Mouse (Mus musculus): ENCODE measurements at regions not wholly inside any gene's neighbourhood (a gene's known extent, or its start where the extent isn't known, plus 50 kb on each side); places are given as distances from the start of the nearest gene placed in this dataset.

- DNase-seq (ENCODE audit: low spot score in 2 of 2) = no peak
Measured at GRCm38 (mm10) chr5:35165459-35165858, 59.9 kb upstream of the Lrpap1 start.

GRCm38 (mm10) chr5:35162607-35163006 is 57.0 kb upstream of the Lrpap1 start:
- DNase-seq (ENCODE audit: low spot score in 2 of 2) = no peak

- DNase-seq (ENCODE audit: low spot score in 2 of 2) = no peak
Measured at GRCm38 (mm10) chr5:35162120-35162519, 56.6 kb upstream of the Lrpap1 start.

- no peak for DNase-seq (ENCODE audit: low spot score in 2 of 2)
Measured at GRCm38 (mm10) chr5:35160929-35161815, 55.6 kb upstream of the Lrpap1 start.

- no peak for DNase-seq (ENCODE audit: low spot score in 2 of 2)
Measured at GRCm38 (mm10) chr5:35159854-35160253, 54.3 kb upstream of the Lrpap1 start.

- DNase-seq (ENCODE audit: low spot score in 2 of 2) = no peak
Measured at GRCm38 (mm10) chr5:35159178-35159661, 53.7 kb upstream of the Lrpap1 start.

GRCm38 (mm10) chr5:35158346-35159047 is 52.9 kb upstream of the Lrpap1 start:
- no peak for DNase-seq (ENCODE audit: low spot score in 2 of 2)

- DNase-seq (ENCODE audit: low spot score in 2 of 2) = no peak
Measured at GRCm38 (mm10) chr5:35156371-35156770, 50.8 kb upstream of the Lrpap1 start.

- no peak for DNase-seq (ENCODE audit: low spot score in 2 of 2)
Measured at GRCm38 (mm10) chr5:35155717-35156116, 50.2 kb upstream of the Lrpap1 start.

Data from left cerebral cortex, adult 8-10 months (tissue).